Comparison of ENCODE assay signal across 11 mouse cellular contexts in the genomic region with DNA sequence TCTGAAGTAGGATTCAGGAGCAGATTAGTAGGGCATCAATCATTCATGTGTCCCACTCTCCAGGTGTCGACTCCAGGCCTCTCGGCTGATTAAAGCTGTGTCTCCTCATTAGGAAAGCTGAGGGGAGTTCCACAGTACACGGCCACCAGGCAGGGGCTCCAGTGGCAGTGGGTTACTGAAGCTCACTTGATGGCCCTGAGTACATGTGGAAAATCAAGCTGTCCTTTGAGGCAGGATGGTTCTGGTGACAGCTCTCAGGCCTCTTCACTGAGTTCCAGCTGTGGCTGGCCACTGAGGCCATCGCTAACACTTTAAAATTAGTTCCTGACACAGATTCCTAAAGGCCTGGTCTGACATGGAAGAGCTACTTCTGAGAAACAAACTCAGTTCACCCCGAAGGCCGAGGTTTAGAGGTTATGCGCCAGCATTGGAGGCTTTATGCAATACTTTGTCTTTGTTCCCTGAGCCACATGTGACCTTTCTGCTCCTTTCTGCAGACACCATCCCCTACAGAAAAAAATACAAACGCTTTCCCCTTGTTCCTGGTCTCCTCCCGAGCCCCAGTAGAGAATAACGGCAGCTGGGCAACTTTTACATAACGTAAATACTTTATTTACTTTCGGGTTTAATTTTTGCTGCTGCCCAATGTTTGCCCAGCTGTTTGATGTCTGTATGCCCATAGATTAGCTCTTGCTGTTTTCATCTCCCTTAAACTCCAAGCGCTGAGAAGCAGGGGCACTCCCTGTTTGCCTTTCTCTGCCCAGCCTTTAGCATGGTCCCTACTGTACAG.
DNase-seq lines count a peak whose midpoint lies in the region; ATAC-seq and TF ChIP-seq lines count a peak whose summit lies in the region.
"Had no signal": no experiment of that assay in that cellular context is flagged by ENCODE, and none has a peak within 500 bp of the region (broad histone marks: within the 10 kb centered on the region; RNA-seq: fewer than 3 reads in every experiment).

No protein-coding gene starts in this region.

- H3K9ac ChIP-seq in embryonic facial prominence, embryonic 13.5 days = no peak overlapping the region
- no peak overlapping the region for H3K9ac ChIP-seq in lung, postnatal 0 days (replicated peaks; ENCODE audit: low read depth)
- H3K9ac ChIP-seq: embryonic facial prominence, embryonic 15.5 days had no signal

- no peak for TF ChIP-seq POLR2A in kidney, adult 2 months (IDR thresholded peaks at IDR 0.05; ENCODE audit: low read depth, low read length)

- peak overlapping the region; percentile 35; the same call in 1 of the 2 replicates for H3K27ac ChIP-seq in kidney, adult 2 months (ENCODE audit: insufficient read depth, low read depth, low read length)
- no peak overlapping the region for H3K27ac ChIP-seq in embryonic facial prominence, embryonic 13.5 days
- peak overlapping the region; percentile 51; the same call in 1 of the 2 replicates for H3K27ac ChIP-seq in lung, postnatal 0 days (ENCODE audit: low read length)
- H3K27ac ChIP-seq: embryonic facial prominence, embryonic 15.5 days; macrophage had no signal

- H3K4me2 ChIP-seq in embryonic facial prominence, embryonic 13.5 days = peak overlapping the region; percentile 14; the same call in 1 of the 2 replicates
- no peak overlapping the region for H3K4me2 ChIP-seq in lung, postnatal 0 days (replicated peaks; ENCODE audit: low read depth, low read length)
- H3K4me2 ChIP-seq: embryonic facial prominence, embryonic 15.5 days had no signal

- H3K27me3 ChIP-seq in kidney, adult 2 months (replicated peaks; ENCODE audit: control insufficient read depth, insufficient read depth, low read length) = no peaks in the 10 kb centered on the region
- no peaks in the 10 kb centered on the region for H3K27me3 ChIP-seq in embryonic facial prominence, embryonic 13.5 days
- H3K27me3 ChIP-seq in lung, postnatal 0 days (replicated peaks; ENCODE audit: insufficient read depth, low read length) = no peaks in the 10 kb centered on the region
- H3K27me3 ChIP-seq: embryonic facial prominence, embryonic 15.5 days had no signal

- TF ChIP-seq EP300 in lung, postnatal 0 days (IDR thresholded peaks at IDR 0.05) = peak; percentile 34; the same call in 1 of the 2 replicates

- no peak overlapping the region for H3K4me3 ChIP-seq in kidney, adult 2 months (ENCODE audit: insufficient read depth, low read depth, low read length)
- H3K4me3 ChIP-seq in embryonic facial prominence, embryonic 13.5 days = no peak overlapping the region
- no peak overlapping the region for H3K4me3 ChIP-seq in lung, postnatal 0 days (ENCODE audit: low read depth, low read length)
- H3K4me3 ChIP-seq: embryonic facial prominence, embryonic 15.5 days had no signal

- peak; percentile 49 for DNase-seq in kidney, adult 2 months
- DNase-seq in kidney, adult 8-10 months = no peak
- DNase-seq in embryo, embryonic 10 days (ENCODE audit: low spot score) = peak; percentile 62
- DNase-seq in lung, postnatal 0 days (ENCODE audit: low spot score) = peak; percentile 58
- DNase-seq in natural killer cell, adult 2 months (ENCODE audit: low spot score in 2 of 2) = no peak
- DNase-seq: thymus, adult 18-20 months had no signal

- H3K36me3 ChIP-seq in kidney, adult 2 months (ENCODE audit: control insufficient read depth, insufficient read depth, low read length) = no peaks in the 10 kb centered on the region
- no peaks in the 10 kb centered on the region for H3K36me3 ChIP-seq in embryonic facial prominence, embryonic 13.5 days
- no peaks in the 10 kb centered on the region for H3K36me3 ChIP-seq in lung, postnatal 0 days (ENCODE audit: insufficient read depth, low read length)
- H3K36me3 ChIP-seq: embryonic facial prominence, embryonic 15.5 days; G1E had no signal

- no peak for TF ChIP-seq CTCF in kidney, adult 2 months (conservative IDR thresholded peaks at IDR 0.05; ENCODE audit: insufficient read depth, insufficient read length, low read depth, low read length)
- no peak for TF ChIP-seq CTCF in lung, postnatal 0 days (IDR thresholded peaks at IDR 0.05)

- H3K9me3 ChIP-seq in embryonic facial prominence, embryonic 13.5 days = no peaks in the 10 kb centered on the region
- no peaks in the 10 kb centered on the region for H3K9me3 ChIP-seq in lung, postnatal 0 days (ENCODE audit: low read length)
- H3K9me3 ChIP-seq: embryonic facial prominence, embryonic 15.5 days; G1E had no signal

- ATAC-seq in embryonic facial prominence, embryonic 13.5 days (ENCODE audit: insufficient number of reproducible peaks, insufficient read depth, low FRiP score, low TSS enrichment, low read depth) = no peak
- peak; percentile 60 for ATAC-seq in lung, postnatal 0 days
- ATAC-seq in activated CD4-positive, CD25-positive, alpha-beta regulatory T cell, adult 4 months = no peak

- H3K4me1 ChIP-seq in kidney, adult 2 months (ENCODE audit: control insufficient read depth, insufficient read depth, low read length) = peaks cover 3% of the 10 kb centered on the region; the same call in 1 of the 2 replicates
- H3K4me1 ChIP-seq in embryonic facial prominence, embryonic 13.5 days = peaks cover 18% of the 10 kb centered on the region
- no peaks in the 10 kb centered on the region; the same call in 1 of the 2 replicates for H3K4me1 ChIP-seq in lung, postnatal 0 days (ENCODE audit: insufficient read depth, low read depth, low read length)

- 54% methylated on average over 13 of the region's 13 CpGs for WGBS in kidney, adult 2 months
- WGBS in embryonic facial prominence, embryonic 13.5 days = 22% methylated on average over 13 of the region's 13 CpGs
- WGBS in lung, postnatal 0 days = 33% methylated on average over 13 of the region's 13 CpGs

Comparison
In these comparisons a context has a peak if more than half of its experiments do, and no peak if none do; other contexts are left out.
1. DNase-seq: peak in kidney, adult 2 months (single experiment), embryo, embryonic 10 days (single experiment) and lung, postnatal 0 days (single experiment); none in kidney, adult 8-10 months (0 of 2) and natural killer cell, adult 2 months (0 of 2).